Mouse (Mus musculus): Measurements from ENCODE around the gene Fbxl17.

Gene Fbxl17

GRCm38 (mm10) chr17:63095017-63095416 lies 404.8 kb downstream of the Fbxl17 start:
- DNase-seq (ENCODE audit: low spot score) = no peak

DNA sequence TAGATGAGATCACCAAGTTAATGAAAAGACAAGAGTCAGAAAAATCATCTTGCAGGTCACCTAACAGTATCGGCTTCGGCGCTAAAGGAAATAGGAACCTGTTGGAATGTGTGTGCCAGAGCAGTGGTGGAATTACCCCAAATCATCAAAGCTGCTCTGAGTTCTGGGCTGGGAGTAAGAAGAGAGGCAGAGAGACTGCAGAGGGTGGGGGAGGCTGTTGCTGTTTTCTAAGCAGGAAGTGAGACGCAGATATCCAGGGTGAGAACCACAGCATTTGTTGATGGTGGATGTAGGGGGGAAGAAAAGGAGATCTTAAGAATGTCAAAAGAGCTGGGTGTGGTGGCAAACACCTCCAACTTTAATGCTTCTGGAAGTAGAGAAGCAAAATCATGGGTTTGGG lies 406.6 kb downstream of the Fbxl17 start:
- no peak for DNase-seq (ENCODE audit: low spot score)

- no peak for DNase-seq (ENCODE audit: low spot score)
These were observed 407.0 kb downstream of the Fbxl17 start for GRCm38 (mm10) chr17:63092774-63093173.

DNA sequence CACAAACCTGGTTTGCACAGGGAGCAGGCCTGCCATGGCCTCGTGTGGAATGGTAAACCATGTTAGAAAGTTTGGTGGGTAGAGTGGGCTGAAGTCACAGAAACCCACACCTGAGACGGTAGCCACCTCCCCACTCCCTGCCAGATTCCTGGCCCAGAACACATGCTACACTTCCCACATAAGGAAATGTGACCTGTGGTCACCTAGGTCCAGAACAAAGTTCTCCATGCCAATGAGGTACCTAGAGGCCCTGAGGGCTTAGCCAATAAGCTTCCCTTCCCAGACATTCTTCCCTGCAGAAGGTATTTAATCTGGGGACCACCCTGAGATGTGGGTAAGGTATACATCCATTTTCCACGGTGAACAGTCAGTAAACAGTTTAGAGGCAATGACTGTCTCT lies 409.7 kb downstream of the Fbxl17 start:
- DNase-seq (ENCODE audit: low spot score) = no peak

- no peak for DNase-seq (ENCODE audit: low spot score)
These were observed 412.6 kb downstream of the Fbxl17 start for GRCm38 (mm10) chr17:63087265-63087664.

DNA sequence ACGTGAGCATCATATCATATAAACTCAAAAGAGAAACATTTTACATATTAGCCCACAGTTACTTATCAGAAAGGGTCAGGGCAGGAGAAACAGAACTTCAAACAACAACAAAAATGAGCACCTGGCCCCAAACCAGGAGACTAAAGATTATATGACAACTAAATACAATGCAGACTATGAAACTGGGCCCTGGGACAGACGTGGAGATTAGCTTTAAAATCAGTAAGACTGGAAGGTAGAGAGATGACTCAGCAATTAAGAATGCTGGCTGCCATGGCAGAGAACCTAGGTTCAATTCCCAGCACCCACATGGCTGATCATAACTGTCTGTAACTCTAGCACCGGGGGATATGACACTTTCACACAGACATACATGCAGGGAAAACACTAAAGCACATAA lies 413.3 kb downstream of the Fbxl17 start:
- DNase-seq (ENCODE audit: low spot score) = no peak

DNA sequence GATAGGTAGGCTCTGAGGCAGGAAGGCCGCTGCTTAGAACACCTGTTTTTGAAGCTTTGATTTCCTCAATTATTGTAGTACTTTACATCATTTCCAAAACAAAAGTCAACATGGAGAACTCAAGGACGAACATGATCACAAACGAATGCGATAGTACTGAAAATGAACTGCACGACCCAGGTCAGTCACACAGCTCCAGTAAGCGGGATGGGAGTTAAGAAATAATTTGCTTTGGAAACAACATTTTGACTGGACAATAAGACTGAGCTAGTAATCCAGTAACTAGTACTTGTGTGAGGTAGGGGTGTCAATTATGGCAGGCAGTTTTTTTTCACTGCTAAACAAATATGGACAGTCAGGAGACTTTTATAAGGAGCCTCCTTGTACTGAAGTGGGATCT lies 414.6 kb downstream of the Fbxl17 start:
- DNase-seq (ENCODE audit: low spot score) = no peak

DNA sequence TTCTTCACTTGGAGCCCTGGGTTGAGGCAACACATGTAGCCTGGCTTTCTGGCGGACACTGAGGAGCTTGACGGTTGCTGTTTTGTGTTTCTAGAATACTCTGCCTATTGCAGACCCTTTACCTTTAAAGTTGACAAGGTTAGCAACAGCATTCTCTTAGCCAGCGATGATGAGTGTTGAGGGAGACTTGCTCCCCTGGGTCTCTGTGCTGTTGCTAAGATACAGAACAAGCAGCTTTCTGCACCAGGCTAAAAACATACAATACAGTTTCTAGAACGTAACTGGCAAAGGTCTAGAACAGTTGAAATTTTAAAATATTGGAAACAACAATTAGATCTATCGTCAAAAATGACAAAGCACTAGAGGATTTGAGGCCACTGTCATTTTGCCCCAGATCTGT lies 420.7 kb downstream of the Fbxl17 start:
- DNase-seq (ENCODE audit: low spot score) = no peak

- DNase-seq (ENCODE audit: low spot score) = no peak
These were observed 422.3 kb downstream of the Fbxl17 start for GRCm38 (mm10) chr17:63077509-63077908.

- no peak for DNase-seq (ENCODE audit: low spot score)
These were observed 423.2 kb downstream of the Fbxl17 start for GRCm38 (mm10) chr17:63076661-63077060.

GRCm38 (mm10) chr17:63076037-63076426 lies 423.8 kb downstream of the Fbxl17 start:
- no peak for DNase-seq (ENCODE audit: low spot score)

DNA sequence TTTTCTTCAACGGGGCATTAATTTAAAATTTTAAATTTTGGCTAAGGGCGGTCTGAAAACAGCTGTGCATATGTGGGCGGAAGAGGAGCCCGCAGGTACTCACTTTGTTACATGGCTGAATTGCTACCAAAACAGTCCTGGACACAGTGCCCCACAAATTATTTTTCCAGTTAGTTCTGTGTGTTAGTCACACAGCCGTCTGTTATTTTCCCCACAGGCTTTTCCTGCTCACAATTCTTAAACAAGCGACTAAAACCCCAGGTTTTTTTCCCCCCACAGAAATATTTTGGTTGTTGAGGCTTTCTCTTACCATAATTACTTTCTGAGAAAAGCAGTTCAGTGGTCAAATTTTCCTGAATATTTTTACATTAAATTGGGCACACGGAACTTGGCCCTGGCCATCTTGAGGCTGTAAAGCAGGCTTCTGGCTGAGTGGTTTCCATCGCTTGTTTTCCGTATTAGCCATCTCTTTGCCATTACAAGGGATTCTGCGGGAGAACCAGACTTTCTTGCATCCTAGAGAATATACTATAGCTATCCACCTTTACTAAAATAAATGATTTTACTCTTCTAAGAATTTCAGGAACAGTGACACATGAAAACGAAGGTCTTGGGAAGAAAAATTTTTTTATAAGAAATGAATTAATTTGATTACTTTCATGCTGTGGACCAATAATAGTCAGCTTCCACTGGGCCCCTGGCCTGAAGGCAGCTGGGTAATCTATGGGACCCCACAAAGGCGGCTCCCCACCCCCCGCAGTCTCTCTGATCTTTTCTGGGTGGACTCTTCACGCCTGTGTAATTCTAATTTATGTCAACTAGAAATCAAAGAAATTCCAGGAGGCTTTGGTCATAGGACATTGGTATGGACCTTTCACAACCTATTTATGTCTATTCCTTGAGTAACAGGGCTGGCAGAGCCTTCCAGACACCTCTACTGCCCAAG lies 424.5 kb downstream of the Fbxl17 start:
- DNase-seq (ENCODE audit: low spot score) = no peak

DNA sequence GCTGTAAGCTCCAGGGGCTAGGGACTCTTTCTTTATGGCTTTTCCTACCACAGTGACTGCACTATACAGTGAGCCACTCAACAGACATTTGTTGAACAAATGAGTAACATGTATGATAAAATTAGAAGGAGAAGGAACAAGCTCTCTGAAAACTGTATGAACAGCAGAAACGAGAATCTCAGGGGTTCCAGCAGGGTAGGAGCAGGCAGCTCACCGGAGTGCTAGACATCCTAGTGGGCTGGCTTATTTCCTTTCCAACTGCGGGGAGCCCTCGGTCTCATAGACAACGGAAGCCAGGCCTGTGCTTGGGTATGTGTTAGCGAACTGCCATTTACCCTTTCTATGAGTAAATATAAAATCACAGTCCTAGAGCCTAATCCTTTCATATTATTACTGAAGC lies 426.5 kb downstream of the Fbxl17 start:
- DNase-seq (ENCODE audit: low spot score) = no peak

- no peak for DNase-seq (ENCODE audit: low spot score)
These were observed 428.5 kb downstream of the Fbxl17 start for GRCm38 (mm10) chr17:63071134-63071923.

DNA sequence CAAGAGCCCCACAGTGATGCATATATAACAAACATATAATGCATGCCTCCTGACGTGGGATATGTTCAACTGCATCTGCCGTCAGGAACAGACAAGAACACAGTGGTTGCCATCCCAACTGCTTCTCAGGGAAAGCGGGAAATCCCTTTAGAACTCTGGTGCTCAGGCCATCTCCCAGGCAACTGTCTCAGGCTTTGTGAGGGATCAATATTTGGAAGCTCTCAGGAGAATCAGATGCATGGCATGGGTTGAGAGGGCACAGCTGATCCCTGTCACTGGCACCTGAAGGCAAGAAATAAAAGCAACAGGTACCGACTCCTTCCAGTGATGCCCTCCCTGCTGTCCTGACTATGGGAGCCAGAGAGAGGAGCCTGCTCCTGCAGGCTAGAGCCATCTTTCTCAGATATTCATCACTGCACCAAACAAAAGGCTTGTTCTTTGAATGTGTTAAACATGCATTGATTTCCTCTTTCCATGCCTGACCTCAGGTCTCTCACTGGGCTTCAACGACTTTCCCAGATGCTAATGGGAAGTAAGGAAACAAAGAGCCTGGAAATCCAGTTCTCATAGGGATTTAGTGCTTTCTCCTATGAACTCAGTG lies 429.6 kb downstream of the Fbxl17 start:
- DNase-seq (ENCODE audit: low spot score) = no peak

DNA sequence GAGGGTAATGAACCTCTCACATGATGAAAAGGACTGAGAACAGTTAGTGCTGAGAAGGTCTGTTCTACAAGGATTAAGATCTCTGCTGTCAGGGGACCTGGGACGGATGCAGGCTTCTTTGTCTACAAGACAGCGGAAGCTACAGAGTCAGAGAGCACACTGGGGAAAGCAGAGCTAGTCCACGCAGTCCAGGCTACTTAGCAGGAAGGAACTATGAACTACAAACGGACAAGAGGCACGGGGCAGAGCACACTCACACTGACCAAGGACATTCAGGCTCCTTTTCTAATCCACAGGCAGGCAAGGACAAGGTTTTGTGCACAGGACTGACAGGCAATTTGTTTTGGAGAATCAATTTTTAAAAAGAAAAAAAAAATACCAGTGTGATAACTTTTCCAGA lies 437.0 kb downstream of the Fbxl17 start:
- no peak for DNase-seq (ENCODE audit: low spot score)

GRCm38 (mm10) chr17:63061786-63062185 lies 438.0 kb downstream of the Fbxl17 start:
- DNase-seq (ENCODE audit: low spot score) = no peak

DNA sequence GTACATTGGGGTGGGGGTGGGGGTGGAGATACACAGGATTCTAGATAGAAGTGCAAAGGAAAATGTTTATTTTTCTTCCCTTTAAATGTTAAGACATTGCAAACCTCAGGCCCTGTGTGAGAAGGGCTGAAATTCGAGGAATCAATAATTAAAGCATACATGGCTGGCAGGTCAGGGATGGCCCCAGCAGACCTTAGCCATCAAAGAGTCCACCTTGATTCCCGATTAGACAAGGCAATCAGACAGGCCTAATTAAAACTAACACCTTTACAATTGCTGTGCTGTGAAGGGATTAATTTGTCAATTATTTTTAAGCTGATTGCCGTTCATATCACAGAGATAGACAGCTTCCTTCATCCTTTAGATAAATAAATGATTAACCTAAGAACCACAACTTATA lies 439.0 kb downstream of the Fbxl17 start:
- DNase-seq (ENCODE audit: low spot score) = no peak

DNA sequence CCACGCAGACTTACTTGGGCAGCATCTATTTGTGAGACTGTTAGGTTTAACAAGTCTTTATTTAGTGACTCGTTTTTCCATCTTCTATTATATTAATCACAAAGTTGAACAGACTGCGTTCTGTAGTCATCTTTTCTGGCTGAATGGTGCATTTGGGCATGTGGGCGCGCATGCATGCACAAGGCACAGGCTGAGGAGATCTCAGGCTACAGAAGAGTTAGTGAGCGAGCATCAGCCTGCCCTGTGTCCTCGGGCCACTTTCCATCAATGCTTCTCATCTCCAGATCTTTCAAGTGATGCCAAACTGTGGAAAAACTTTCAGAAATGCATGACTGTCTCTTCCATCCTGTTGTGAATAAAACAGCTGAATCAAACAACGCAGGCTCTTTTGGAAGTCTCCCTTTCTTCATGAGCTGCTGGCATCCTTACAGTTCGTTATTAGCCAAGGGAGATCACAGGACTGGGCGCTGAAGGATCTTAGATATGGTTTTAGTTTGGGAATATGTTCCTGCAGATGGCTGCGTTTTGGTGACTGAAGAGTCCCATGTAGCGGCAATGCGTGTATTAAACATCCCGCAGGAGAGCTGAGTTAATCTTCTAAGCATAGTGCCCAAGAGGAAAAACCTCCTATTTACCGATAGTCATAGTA lies 442.0 kb downstream of the Fbxl17 start:
- no peak for DNase-seq (ENCODE audit: low spot score)

GRCm38 (mm10) chr17:63056976-63057375 lies 442.8 kb downstream of the Fbxl17 start:
- no peak for DNase-seq (ENCODE audit: low spot score)

DNA sequence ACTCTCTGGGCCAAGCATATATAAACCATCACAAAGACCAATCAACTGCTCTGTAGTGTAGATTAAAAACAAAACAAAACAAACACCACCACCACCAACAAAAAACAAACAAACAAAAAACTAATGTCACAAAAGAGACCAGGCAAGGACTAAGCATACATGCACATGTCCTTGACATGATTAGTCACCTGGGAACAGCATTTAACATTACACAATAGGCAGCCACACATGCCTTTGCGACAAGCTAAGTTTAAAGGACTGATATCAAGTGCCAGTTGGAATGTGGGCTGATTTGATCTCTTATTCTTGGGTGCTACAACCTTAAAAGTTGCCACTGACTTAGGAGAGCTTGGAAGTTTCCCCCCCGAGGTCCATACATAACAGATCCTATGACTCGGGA lies 446.5 kb downstream of the Fbxl17 start:
- no peak for DNase-seq (ENCODE audit: low spot score)

DNA sequence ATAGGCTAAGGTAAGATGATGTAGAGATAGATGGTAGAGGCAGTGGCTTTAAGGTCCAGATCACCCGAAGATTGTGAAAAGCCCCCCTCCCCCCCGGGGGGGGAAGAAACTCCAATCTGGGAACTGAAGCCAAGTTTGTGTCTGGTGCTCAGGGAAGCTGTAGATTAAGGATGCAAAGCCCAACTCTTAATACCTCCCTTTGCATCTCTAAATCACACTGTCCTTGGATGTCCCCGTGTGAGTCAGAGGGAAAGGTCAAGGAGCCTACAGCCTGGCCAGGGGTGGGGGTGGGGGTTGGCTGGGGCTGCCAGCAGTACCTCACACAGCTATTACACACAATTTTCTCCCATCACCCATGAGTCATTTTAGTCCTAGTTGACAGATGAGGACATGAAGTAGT lies 453.4 kb downstream of the Fbxl17 start:
- no peak for DNase-seq (ENCODE audit: low spot score)
